Mouse (Mus musculus): ENCODE measurements around the gene Sp4.

Gene Sp4

DNA sequence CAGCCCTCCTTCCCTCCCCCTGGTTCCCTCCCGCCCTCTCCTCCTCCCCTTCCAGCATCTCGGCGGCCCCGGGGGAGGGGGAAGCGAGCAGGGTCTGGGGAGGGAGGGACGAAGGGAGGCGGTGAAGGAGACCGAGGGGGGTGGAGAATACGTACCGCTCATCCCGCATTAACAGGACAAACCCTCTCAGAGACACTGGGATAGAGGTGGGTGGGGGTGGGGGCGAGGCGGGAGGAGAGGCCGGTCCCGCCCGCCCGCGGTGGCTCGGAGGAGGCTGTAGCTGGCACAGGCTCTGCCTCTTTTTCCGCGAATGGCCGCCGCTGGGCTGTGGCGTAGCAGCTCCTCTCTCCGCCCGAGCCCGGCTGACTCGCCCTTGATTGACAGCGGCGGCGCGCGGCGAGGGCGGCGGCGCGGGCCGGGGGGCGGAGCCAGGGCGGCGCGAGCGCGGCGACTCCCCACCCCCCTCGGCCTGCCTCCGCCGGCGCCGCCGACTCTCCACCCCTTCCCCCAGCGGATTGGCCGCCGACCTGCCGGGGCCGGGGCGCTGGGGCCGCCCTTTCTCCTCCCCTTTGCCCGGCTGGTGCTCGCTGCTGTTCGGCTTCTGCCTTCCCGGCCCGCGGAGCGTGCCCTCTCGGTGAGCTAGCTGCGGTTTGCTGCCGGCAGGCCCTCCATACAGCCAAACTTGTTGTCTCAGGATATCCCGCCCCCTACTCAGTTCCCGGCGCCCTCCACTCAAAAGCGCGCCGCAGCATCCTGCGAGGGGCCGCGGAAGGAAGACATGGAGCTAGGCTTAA is at the start of gene Sp4:
Sp4 (minus strand) TSS at position 369 of the 794 bp plus-strand sequence.
- DNase-seq (ENCODE audit: low read depth) = peak; percentile 95

GRCm38 (mm10) chr12:118339107-118339506 is 37.9 kb upstream of the Sp4 start:
- DNase-seq (ENCODE audit: low read depth) = peak; percentile 35

GRCm38 (mm10) chr12:118338243-118338642 is 37.0 kb upstream of the Sp4 start:
- DNase-seq (ENCODE audit: low read depth) = no peak

DNA sequence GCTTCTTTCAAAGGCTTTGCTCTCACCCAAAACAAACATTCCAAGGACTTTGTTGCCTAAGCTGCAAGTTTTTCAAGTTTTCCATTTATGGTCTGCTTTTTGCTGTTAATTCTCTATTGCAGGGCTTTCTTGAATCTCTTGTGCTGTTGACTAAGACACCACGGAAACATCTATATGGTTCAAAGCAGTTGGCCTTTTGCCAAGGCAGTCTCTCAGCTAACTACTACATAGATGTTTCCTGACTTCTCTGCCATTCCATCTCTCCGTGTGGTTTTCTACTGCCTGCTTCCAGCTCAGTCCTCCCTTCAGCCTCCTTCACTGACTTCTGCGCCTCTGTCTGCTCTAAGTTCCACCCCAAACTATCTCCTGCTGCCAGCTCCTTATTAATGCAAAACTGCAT is 36.1 kb upstream of the Sp4 start:
- no peak for DNase-seq (ENCODE audit: low read depth)

GRCm38 (mm10) chr12:118328739-118329249 is 27.6 kb upstream of the Sp4 start:
- no peak for DNase-seq (ENCODE audit: low read depth)

GRCm38 (mm10) chr12:118327566-118327965 is 26.3 kb upstream of the Sp4 start:
- DNase-seq (ENCODE audit: low read depth) = no peak

DNA sequence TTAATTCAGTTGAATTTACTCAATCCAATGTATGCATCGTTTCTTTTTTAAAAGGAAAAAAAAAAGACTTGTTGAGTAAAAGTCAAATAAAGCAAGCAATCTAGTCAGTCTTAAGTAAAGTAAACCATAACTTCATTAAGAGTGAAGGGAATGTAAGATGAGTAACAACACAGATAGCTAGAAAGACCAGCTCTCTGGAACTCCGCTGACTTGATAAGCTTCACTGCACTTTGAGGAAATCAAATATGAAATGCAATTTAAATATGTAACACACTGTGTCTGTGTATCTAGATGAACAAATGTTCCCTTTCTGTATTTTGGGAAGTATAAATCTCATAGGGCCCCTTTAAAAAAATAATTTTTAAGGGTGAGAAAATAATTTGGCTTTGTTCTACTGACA is 24.9 kb upstream of the Sp4 start:
- DNase-seq (ENCODE audit: low read depth) = no peak

GRCm38 (mm10) chr12:118320076-118320475 is 18.8 kb upstream of the Sp4 start:
- DNase-seq (ENCODE audit: low read depth) = no peak

GRCm38 (mm10) chr12:118314477-118314845 is 13.2 kb upstream of the Sp4 start:
- no peak for DNase-seq (ENCODE audit: low read depth)

DNA sequence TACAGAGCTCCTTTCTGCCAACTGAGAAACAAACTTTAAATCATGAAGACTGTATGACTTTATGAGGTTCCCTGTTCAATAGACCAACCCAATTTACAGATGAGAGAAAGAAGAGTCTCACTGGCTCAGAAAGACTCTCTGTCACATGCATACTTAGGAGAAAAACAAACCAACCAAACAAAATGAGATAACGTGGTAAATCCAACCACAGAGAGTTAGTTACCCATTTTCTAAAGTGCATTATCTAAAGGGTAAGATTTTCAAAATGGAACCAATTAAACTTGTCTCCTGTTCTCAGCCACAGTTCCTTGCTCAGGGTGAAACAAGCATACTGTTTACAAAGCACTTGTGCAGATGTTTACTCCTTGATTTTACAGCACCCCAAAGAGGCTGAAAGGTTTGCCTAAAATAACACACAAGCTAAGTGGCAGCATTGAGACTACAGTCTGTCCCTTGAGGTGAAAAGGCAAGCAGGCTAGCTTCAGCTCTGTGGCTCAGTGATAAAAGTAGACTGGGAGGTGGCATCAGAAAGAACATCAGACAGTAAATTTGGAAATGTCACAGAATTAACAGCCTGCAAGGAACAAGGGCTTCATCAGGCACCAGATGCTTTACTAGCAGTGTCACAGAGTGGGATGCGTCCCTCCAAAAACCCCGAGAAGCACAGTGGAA is 12.7 kb upstream of the Sp4 start:
- DNase-seq (ENCODE audit: low read depth) = no peak

GRCm38 (mm10) chr12:118303586-118303985 is 2.3 kb upstream of the Sp4 start:
- DNase-seq (ENCODE audit: low read depth) = no peak

DNA sequence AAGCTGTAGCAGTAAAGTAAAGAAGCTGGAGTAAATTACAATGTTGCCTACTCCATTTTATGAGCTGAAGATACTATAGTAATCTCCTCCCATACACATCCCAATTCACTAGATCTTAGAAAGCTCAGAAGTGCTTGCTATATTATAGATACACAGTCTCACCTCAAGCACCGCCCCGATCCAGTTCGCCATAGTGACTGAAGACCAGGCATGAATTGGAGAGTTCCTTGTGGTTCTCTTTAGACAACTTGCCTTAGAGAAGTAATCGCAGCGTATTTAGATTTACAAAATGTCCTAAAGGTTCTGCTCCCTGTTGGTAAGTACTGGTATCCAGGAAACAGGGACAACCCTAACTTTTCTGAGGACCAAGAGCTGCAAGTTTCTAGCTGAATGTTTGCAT is 1.8 kb upstream of the Sp4 start:
- no peak for DNase-seq (ENCODE audit: low read depth)

- peak; percentile 97 for DNase-seq (ENCODE audit: low read depth)
These were observed 911 bp upstream of the Sp4 start for GRCm38 (mm10) chr12:118301866-118302835.

DNA sequence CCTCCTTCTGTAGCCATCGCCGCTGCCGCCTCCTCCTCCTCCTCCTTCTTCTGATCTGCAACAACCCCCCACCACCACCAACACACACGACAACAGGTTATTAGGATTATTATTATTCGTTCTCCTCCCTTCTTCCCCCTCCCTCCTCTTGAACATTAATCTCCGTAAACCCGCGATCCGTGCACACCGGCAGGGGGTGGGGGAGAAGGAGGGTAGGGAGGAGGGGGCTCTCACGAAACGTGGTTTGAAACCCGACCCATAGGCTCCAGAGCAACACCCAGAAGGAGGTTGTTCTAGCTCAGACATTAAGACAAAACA is 527 bp downstream of the Sp4 start:
- DNase-seq (ENCODE audit: low read depth) = no peak

GRCm38 (mm10) chr12:118299956-118300355 is 1.3 kb downstream of the Sp4 start:
- DNase-seq (ENCODE audit: low read depth) = peak; percentile 71

DNA sequence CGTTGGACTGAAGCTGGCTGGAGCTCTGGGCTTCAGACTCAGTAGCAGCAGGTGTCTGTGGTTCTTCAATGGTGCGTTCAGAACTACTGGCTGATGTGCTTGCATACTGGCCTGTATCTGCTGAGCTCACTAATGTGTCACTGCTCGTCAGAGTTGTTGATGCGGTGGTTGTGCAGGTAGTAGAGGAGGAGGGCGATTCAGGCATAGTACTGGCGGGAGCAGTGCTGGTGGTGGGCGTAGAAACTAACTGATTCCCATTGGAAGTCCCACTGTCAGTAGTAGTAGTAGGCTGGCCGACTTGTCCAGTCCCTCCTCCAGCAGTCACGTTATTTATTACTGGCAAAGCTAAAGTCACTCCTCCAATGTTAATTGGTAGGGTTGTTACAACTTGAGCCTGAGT is 2.1 kb downstream of the Sp4 start:
- no peak for DNase-seq (ENCODE audit: low read depth)

GRCm38 (mm10) chr12:118298516-118298915 is 2.7 kb downstream of the Sp4 start:
- DNase-seq (ENCODE audit: low read depth) = no peak

DNA sequence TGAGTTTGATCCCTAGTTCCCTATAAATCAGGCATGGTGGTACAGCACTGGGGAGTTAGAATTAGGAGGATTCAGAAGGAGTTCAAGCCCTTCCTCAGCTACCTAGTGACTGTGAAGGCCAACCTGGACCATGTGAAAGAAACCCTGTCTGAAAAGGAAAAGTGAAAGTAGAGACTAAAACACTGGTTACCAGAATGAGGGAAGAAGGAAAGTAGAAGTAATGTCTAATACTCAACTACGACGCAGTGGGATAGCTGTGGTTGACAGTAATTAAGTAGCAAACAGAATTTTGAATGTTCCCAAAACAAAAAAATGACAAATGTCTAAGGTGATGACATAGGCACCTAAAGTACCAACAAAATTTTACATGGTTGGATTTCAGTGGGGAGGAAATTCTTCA is 5.0 kb downstream of the Sp4 start:
- DNase-seq (ENCODE audit: low read depth) = peak; percentile 54

DNA sequence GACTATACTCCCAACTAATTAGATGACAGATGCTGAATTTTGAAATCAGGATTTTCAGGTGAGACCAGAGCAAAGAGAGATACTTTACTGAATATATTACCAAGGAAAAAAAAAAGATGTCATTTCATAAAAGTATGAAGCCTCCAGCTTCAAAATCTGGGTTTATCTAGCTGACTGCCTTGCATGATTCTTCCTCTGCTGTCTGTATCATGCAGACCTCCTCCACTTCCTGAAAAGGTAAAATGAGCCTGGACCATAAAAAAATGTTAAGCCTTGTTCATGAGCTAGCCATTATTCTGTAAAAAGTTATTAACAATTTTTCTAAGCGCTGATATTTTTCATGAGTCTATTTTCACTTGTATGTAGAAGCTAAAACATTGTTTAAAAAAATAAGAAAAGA is 5.4 kb downstream of the Sp4 start:
- DNase-seq (ENCODE audit: low read depth) = peak; percentile 38

DNA sequence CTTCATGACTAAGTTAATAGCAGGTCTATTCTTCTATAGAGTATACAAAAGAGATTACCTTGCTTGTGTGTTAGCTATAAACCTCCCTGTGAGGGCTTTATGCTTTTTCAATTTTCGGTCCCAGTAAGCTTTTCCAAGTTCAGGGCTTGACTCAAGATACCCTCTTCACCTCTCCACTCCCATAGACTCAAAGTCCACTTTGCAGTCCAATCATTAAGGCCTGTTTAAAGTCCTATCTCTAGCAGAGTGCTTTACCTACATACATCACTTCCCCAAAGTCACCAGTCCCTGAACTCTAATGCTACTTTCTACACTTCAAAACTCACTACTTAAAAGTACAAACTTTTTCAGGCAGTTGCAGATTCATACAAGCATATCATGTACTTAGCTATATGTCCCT is 12.3 kb downstream of the Sp4 start:
- no peak for DNase-seq (ENCODE audit: low read depth)

GRCm38 (mm10) chr12:118285099-118285498 is 16.1 kb downstream of the Sp4 start:
- no peak for DNase-seq (ENCODE audit: low read depth)

GRCm38 (mm10) chr12:118281961-118282360 is 19.3 kb downstream of the Sp4 start:
- peak; percentile 41 for DNase-seq (ENCODE audit: low read depth)
